Mouse (Mus musculus) B cell, adult 2 months (primary cell): ENCODE measurements around the gene Cbarp.

Source experiments
- DNase-seq, 2 experiments: peaks; one replicate each; pipeline ENCODE4 v3.0.0; 2022

Cbarp gene

GRCm38 (mm10) chr10:80121639-80122038 lies 19.0 kb downstream of the Cbarp start:
- DNase-seq = no peak

GRCm38 (mm10) chr10:80120146-80120545 lies 20.5 kb downstream of the Cbarp start:
- DNase-seq = no peak

- DNase-seq = no peak
Measured at GRCm38 (mm10) chr10:80118552-80118951, 22.1 kb downstream of the Cbarp start.

- no peak for DNase-seq
Measured at GRCm38 (mm10) chr10:80117736-80118135, 22.9 kb downstream of the Cbarp start.

- DNase-seq = peak; percentile 45 to 47
Measured at GRCm38 (mm10) chr10:80116927-80117691, 23.5 kb downstream of the Cbarp start.

GRCm38 (mm10) chr10:80116563-80116926 lies 24.1 kb downstream of the Cbarp start:
- peak; percentile 28 to 45 for DNase-seq

- DNase-seq = no peak
Measured at GRCm38 (mm10) chr10:80115944-80116335, 24.7 kb downstream of the Cbarp start.

GRCm38 (mm10) chr10:80115290-80115943 lies 25.2 kb downstream of the Cbarp start, which contains the start of gene Stk11:
Gene Stk11, plus strand, starts transcription at chr10:80115803.
- peak; percentile 96 to 97 for DNase-seq

- DNase-seq = peak; percentile 92 to 93
Measured at GRCm38 (mm10) chr10:80114341-80115284, 26.0 kb downstream of the Cbarp start.

- DNase-seq = no peak
Measured at GRCm38 (mm10) chr10:80107678-80108077, 33.0 kb downstream of the Cbarp start.

- DNase-seq = no peak
Measured at GRCm38 (mm10) chr10:80105926-80106325, 34.7 kb downstream of the Cbarp start.

- DNase-seq = peak; percentile 46 to 57
Measured at GRCm38 (mm10) chr10:80105460-80105859, 35.2 kb downstream of the Cbarp start, which contains the start of gene Sbno2. Gene Sbno2, minus strand, starts transcription at chr10:80105571.

- no peak for DNase-seq
Measured at GRCm38 (mm10) chr10:80104181-80104580, 36.5 kb downstream of the Cbarp start.

- no peak for DNase-seq
Measured at GRCm38 (mm10) chr10:80103032-80103431, 37.6 kb downstream of the Cbarp start.

- DNase-seq = peak; percentile 95 to 96
Measured at GRCm38 (mm10) chr10:80102216-80102915, 38.3 kb downstream of the Cbarp start.

- DNase-seq = no peak
Measured at GRCm38 (mm10) chr10:80100982-80101381, 39.7 kb downstream of the Cbarp start.

GRCm38 (mm10) chr10:80098630-80099029 lies 42.0 kb downstream of the Cbarp start:
- no peak for DNase-seq

GRCm38 (mm10) chr10:80097275-80097674 lies 43.4 kb downstream of the Cbarp start:
- no peak for DNase-seq

- DNase-seq = no peak
Measured at GRCm38 (mm10) chr10:80095547-80095946, 45.1 kb downstream of the Cbarp start.

- DNase-seq = no peak
Measured at GRCm38 (mm10) chr10:80094684-80095083, 46.0 kb downstream of the Cbarp start.

GRCm38 (mm10) chr10:80094085-80094484 lies 46.5 kb downstream of the Cbarp start:
- no peak for DNase-seq

GRCm38 (mm10) chr10:80092690-80093089 lies 47.9 kb downstream of the Cbarp start:
- DNase-seq = no peak
